Mouse (Mus musculus) intestine, embryonic 15.5 days (tissue): ENCODE data around the gene Msmb. TPM values are rescaled to one million over a fixed set of nuclear protein-coding genes. Genes with fewer than 3 reads are reported as not detected.
"Not testable (repeated sequence)": the region's sequence is repeated elsewhere in the genome, so short reads cannot be mapped to it uniquely, and the experiment has no call there.

Experiments used
- ATAC-seq: fragments of 200-750 bp; cut with Nextera tagmentation; 2 replicates; pipeline ENCODE4 v1.8.0; 2017; ENCODE audit warnings: moderate TSS enrichment, moderate library complexity
- H3K27ac ChIP-seq: fragments of 300-500 bp; sonication (generic); 2 replicates; pipeline ENCODE4 v1.5.1; 2015; ENCODE audit warnings: mild to moderate bottlenecking, inconsistent platforms
- H3K27me3 ChIP-seq: fragments of 300-500 bp; sonication (generic); replicated peaks from 2 replicates; pipeline ENCODE4 v1.6.1; 2015; ENCODE audit warnings: inconsistent platforms
- H3K36me3 ChIP-seq: fragments of 300-500 bp; sonication (generic); 2 replicates; pipeline ENCODE4 v1.6.1; 2015; ENCODE audit warnings: inconsistent platforms
- H3K4me1 ChIP-seq: fragments of 300-500 bp; sonication (generic); replicated peaks from 2 replicates; pipeline ENCODE4 v1.6.1; 2015; ENCODE audit warnings: inconsistent platforms
- H3K4me2 ChIP-seq: fragments of 300-500 bp; sonication (generic); replicated peaks from 2 replicates; pipeline ENCODE4 v1.6.1; 2015; ENCODE audit warnings: mild to moderate bottlenecking, inconsistent platforms
- H3K4me3 ChIP-seq: fragments of 300-500 bp; sonication (generic); replicated peaks from 2 replicates; pipeline ENCODE4 v1.5.1; 2015; ENCODE audit warnings: inconsistent platforms
- H3K9ac ChIP-seq: fragments of 300-500 bp; sonication (generic); 2 replicates; pipeline ENCODE4 v1.6.1; 2015; ENCODE audit warnings: inconsistent platforms
- H3K9me3 ChIP-seq: fragments of 300-500 bp; sonication (generic); 2 replicates; pipeline ENCODE4 v1.6.1; 2016; ENCODE audit warnings: inconsistent platforms
- WGBS: fragments of 180-500 bp; shearing (Covaris S2); methylation state at CpG from one replicate; pipeline ENCODE4 v1.1.7; 2015; 5-methylcytosine and 5-hydroxymethylcytosine counted together
- polyA plus RNA-seq: library from polyadenylated mRNA; unstranded; fragments of >200 nt; fragmentation: Nextera tagmentation; extraction: Ambion mirVana; gene quantifications from 2 replicates; pipeline ENCODE4 v1.2.1, GENCODE M21; 2015

The Msmb gene
- polyA plus RNA-seq, result not detected in 2 replicates

DNA sequence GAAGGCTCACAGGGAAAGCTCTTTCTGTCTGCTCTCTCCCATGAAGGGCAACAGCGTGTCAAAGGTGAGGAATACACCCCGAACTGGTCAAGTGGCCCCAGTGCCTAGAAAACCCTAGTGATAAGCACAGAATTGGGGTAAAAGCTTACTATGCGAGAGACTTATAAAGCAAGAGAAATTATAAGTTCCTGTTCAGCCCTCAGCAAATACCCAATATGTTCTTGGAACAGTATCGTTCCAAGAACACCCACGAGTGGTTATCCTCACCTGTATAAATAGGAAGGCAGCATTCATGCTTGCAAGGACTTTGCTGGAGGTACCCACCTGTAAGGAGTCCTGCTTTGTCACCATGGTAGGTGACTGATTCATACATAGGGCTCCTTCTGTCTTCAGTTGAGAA lies at the start of gene Msmb:
TSS of gene Msmb (plus strand) at position 301 of the 400 bp plus-strand sequence.
- Histone ChIP-seq H3K9ac (no peak within 1 kb of the TSS), H3K4me2 (no peak within 1 kb of the TSS), H3K27ac (no peak within 1 kb of the TSS), H3K4me3 (no peak within 1 kb of the TSS), H3K9me3 (no peaks in the 10 kb centered on the region), H3K36me3 (no peaks in the 10 kb centered on the region), H3K4me1 (no peaks in the 10 kb centered on the region), H3K27me3 (no peaks in the 10 kb centered on the region)
- WGBS, result 86% methylated on average over 5 of the region's 5 CpGs
- no peak for ATAC-seq

DNA sequence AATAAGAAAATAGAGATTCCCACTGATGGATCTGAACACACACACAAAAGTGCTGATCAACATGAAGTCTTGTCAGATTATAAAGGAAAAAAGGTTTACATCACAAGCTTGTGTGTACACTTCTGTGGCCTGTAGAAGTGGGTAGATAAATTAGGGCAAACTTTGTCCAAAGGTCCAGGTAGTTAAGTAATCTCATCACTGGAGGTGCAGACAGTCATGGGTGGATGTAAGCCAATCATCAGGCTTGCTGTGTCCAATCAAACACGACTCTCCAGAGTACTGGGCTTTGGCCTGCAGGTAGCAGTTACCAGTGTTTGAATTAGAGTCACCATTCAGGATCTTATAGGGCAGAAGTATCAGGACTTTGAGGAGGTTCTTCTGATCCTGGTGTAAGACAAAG lies 48.8 kb upstream of the Msmb start:
- Histone ChIP-seq H3K27ac (no peak overlapping the region), H3K36me3 (peaks cover 18% of the 10 kb centered on the region), H3K27me3 (no peaks in the 10 kb centered on the region), H3K4me2 (no peak overlapping the region), H3K4me3 (no peak overlapping the region), H3K4me1 (0 out of 2 replicates have a peak, but pooled peaks cover 2% of the 10 kb centered on the region), H3K9me3 (no peaks in the 10 kb centered on the region), H3K9ac (no peak overlapping the region)
- WGBS, result 62% methylated on average over 1 of the region's 1 CpGs
- no peak for ATAC-seq

DNA sequence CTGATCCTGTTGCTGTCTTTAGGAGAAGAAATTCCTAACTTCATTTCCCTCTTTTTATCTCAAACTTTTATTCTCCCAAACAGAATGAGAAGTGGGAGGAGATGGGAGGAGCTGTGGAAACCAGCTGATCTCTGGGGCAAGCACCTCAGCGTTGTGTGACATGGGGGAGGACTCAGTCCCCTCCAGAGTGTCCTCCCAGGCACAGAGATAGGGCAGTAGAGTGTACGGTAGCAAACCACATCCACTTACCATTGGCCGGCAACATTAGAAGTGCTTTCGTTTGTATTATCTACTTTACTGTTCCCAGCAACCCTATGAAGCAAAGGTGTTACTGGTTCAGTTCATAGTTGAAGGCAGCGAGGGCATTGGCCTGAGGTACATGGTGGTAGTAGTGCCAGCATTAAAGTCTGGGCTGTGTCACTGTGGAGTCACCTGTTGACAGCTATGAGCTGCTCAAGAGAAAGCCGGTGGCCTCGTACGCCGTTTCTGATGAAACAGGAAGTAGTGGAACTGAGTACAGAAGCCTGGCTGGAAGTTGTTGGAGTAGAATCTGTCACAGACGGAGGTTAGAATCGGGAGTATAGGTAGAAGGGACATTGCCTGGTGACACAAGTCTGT lies 48.2 kb upstream of the Msmb start:
- ATAC-seq, result no peak
- Histone ChIP-seq H3K4me3 (no peak overlapping the region), H3K4me2 (no peak overlapping the region), H3K9me3 (no peaks in the 10 kb centered on the region), H3K27me3 (no peaks in the 10 kb centered on the region), H3K4me1 (0 out of 2 replicates have a peak, but pooled peaks cover 2% of the 10 kb centered on the region), H3K36me3 (peaks cover 20% of the 10 kb centered on the region), H3K9ac (no peak overlapping the region), H3K27ac (no peak overlapping the region)
- WGBS, result 85% methylated on average over 11 of the region's 11 CpGs

DNA sequence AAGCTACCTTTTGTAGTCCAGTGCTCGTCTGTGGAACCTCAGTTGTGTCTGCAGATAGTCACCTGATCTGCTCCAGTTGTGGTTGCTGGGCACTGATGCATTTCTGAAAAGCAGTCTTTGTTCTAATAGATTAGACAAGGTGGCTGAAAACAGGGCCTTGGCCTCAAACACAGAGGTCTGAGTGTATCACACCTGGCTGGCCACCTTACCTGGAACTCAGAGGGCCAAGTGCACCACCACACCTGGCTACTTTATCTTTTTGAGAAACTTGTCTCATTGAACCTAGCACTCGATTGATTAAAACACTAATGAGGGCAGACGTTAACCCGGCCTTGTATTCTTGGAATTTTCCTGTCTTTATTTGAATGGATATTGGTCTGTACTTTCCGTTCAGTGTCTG lies 46.2 kb upstream of the Msmb start:
- ATAC-seq, result no peak
- peaks cover 34% of the 10 kb centered on the region for H3K36me3 ChIP-seq

DNA sequence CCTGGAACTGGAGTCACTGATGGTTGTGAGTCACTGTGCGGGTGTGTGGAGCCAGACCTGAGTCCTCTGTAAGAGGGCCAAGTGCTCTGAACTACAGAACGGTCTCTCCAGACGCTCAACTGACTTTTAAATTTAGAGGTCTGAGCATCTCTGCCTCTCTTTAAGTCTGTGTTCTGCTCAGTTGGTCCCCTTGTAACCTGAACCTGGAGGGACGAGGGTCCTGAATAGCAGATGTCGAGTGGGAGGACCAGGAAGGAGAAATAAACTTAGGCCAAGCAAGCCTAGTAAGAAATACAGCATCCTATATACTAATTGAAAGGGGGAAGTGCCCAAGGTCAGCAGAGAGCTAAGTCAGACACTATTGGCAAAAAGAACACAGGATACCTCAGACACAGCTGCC lies 45.1 kb upstream of the Msmb start:
- H3K9me3 ChIP-seq, result no peaks in the 10 kb centered on the region
- H3K27me3 ChIP-seq, result no peaks in the 10 kb centered on the region
- no peak overlapping the region for H3K9ac ChIP-seq
- H3K4me2 ChIP-seq, result no peak overlapping the region
- WGBS, result 83% methylated on average over 5 of the region's 5 CpGs
- no peak overlapping the region for H3K27ac ChIP-seq
- H3K36me3 ChIP-seq, result peaks cover 34% of the 10 kb centered on the region
- no peak overlapping the region for H3K4me3 ChIP-seq
- ATAC-seq, result no peak
- H3K4me1 ChIP-seq, result no peaks in the 10 kb centered on the region

More for the DNA sequence above, 46.2 kb upstream of the Msmb start:
- WGBS, result 85% methylated on average over 5 of the region's 5 CpGs
- Histone ChIP-seq H3K9me3 (no peaks in the 10 kb centered on the region), H3K27ac (no peak overlapping the region), H3K4me3 (no peak overlapping the region), H3K4me2 (no peak overlapping the region), H3K9ac (no peak overlapping the region), H3K4me1 (0 out of 2 replicates have a peak, but pooled peaks cover 2% of the 10 kb centered on the region), H3K27me3 (no peaks in the 10 kb centered on the region)

DNA sequence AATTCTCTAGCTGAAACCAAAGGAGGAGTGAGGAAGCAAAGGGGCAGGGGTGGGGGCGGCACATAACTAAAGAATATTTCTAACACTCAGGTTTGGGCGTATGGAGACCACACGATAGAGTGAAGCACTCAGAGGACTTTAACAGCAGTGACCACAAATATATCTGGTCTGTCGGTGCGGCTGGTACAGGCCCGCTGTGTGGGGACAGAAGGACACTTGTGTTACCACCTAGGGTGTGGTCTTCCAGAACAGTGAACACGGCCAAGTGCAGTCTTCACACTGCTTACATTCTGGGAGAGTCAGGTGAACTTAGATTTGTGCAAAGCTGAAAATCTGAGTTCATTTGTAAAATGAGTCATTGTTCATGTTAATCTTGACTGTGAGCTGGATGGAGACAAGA lies 44.1 kb upstream of the Msmb start:
- WGBS, result 94% methylated on average over 7 of the region's 7 CpGs
- Histone ChIP-seq H3K27ac (no peak overlapping the region), H3K9me3 (no peaks in the 10 kb centered on the region), H3K4me3 (no peak overlapping the region), H3K4me2 (no peak overlapping the region), H3K27me3 (no peaks in the 10 kb centered on the region), H3K4me1 (no peaks in the 10 kb centered on the region), H3K9ac (no peak overlapping the region), H3K36me3 (peaks cover 34% of the 10 kb centered on the region)
- no peak for ATAC-seq

DNA sequence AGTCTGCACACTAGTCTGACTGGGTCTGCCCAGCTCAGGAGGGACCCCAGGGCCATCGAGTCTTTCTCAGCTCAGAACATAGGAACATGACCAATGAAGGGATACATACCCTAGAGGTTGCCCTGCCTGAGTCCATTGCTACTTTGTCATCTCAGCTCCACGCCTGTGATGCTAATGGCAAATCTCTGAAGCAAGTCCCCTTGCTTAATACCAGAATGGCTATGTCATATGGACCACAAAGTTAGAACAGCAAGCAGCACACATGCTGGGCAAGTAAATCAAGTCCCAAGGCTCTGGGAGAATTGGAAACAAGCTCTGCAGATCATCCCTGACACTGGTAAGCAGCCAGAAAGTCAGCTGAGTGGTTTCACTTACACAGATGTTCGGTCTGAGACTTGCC lies 42.9 kb upstream of the Msmb start:
- H3K9ac ChIP-seq, result no peak overlapping the region
- H3K36me3 ChIP-seq, result peaks cover 33% of the 10 kb centered on the region
- WGBS, result 96% methylated on average over 3 of the region's 3 CpGs
- H3K4me1 ChIP-seq, result no peaks in the 10 kb centered on the region
- no peak for ATAC-seq
- H3K27ac ChIP-seq, result no peak overlapping the region
- H3K9me3 ChIP-seq, result no peaks in the 10 kb centered on the region
- H3K4me3 ChIP-seq, result no peak overlapping the region
- no peaks in the 10 kb centered on the region for H3K27me3 ChIP-seq
- no peak overlapping the region for H3K4me2 ChIP-seq

DNA sequence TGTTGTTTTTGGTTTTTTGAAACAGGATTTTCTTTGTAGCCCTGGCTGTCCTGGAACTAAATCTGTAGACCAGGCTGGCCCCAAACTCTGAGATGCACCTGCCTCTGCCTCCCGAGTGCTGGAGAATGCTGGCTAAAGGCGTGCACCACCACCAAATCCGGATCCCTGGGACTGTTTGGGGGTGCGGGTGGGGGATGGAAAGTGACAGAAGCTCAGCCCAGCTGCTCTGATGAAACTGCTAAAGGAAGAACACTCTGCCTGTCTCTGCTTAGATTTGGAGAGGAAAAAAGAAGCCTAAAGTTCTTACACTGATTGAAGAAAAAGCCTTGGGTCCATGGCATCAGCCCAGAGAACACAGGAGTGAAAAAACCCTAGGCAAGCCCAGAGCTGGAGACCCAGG lies 38.3 kb upstream of the Msmb start:
- H3K9ac ChIP-seq, result no peak overlapping the region
- WGBS, result 82% methylated on average over 4 of the region's 4 CpGs
- no peaks in the 10 kb centered on the region for H3K27me3 ChIP-seq
- H3K4me2 ChIP-seq, result no peak overlapping the region
- ATAC-seq, result no peak
- H3K4me1 ChIP-seq, result no peaks in the 10 kb centered on the region
- H3K4me3 ChIP-seq, result no peak overlapping the region
- H3K9me3 ChIP-seq, result no peaks in the 10 kb centered on the region
- H3K27ac ChIP-seq, result no peak overlapping the region
- peaks cover 18% of the 10 kb centered on the region for H3K36me3 ChIP-seq

DNA sequence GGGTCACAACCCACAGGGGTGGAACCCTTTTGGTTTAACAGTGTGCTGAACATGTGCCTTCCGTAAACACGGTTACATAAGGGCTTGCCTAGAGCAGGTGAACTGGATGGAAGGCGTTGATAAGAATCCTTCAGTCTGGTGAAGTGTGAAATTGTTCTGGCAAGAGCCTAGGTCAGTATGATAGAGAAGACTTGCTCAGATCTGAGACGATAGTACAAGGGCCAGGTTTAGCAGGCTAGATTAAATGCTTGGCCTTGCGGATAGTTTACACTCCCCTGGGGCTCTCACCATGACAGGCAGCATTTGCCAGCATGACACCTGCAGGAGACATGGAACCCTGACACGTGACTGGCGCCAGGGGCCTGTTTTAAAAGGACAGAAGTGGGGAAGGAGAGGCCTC lies 36.2 kb upstream of the Msmb start:
- 57% methylated on average over 7 of the region's 7 CpGs for WGBS
- Histone ChIP-seq H3K9me3 (no peaks in the 10 kb centered on the region), H3K36me3 (0 out of 2 replicates have a peak, but pooled peaks cover 4% of the 10 kb centered on the region), H3K9ac (no peak overlapping the region), H3K4me2 (no peak overlapping the region), H3K4me1 (no peaks in the 10 kb centered on the region), H3K4me3 (no peak overlapping the region), H3K27ac (no peak overlapping the region), H3K27me3 (no peaks in the 10 kb centered on the region)
- no peak for ATAC-seq

DNA sequence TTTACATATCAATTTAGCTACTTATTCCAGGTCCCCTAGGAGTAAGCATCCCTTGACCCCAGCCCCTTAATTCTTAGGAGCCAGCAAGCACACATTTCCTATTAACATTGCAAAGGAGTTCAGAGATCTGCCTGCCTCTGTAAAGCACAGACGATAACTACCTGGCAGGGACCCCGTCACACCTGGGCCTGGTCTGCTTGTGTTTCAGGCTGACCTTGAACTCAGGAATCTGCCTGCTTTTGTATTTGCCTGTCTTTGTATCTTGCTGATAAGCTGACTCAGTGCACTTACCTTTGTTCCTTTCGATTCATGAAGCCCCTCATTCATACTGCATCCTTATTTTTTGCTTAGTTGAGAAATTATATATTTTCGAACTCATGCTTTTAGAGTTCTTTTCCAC lies 34.9 kb upstream of the Msmb start:
- Histone ChIP-seq H3K4me3 (no peak overlapping the region), H3K27ac (no peak overlapping the region), H3K9me3 (no peaks in the 10 kb centered on the region), H3K27me3 (no peaks in the 10 kb centered on the region), H3K9ac (no peak overlapping the region), H3K4me1 (no peaks in the 10 kb centered on the region), H3K4me2 (no peak overlapping the region), H3K36me3 (0 out of 2 replicates have a peak, but pooled peaks cover 4% of the 10 kb centered on the region)
- WGBS, result 85% methylated on average over 4 of the region's 4 CpGs
- no peak for ATAC-seq

DNA sequence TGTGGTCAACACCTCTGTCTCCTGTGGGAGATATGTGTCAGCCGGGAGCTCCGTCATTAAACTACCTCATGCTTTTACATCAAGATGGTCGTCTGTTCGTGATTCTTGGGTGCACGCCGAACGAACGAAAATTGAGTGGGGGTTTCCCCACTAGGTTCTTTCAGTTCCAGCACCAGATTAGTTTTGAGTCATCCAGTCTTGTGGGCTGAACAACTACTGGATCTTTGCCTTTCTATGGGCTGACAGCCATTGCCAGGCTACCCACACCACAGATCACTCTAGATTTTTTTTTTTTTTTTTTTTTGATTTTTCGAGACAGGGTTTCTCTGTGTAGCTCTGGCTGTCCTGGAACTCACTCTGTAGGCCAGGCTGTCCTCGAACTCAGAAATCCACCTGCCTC lies 29.7 kb upstream of the Msmb start:
- WGBS, result 92% methylated on average over 10 of the region's 10 CpGs
- not testable (repeated sequence) for H3K4me1 ChIP-seq, H3K27me3 ChIP-seq, H3K9me3 ChIP-seq, ATAC-seq, H3K27ac ChIP-seq, H3K4me2 ChIP-seq, H3K4me3 ChIP-seq, H3K36me3 ChIP-seq, H3K9ac ChIP-seq

DNA sequence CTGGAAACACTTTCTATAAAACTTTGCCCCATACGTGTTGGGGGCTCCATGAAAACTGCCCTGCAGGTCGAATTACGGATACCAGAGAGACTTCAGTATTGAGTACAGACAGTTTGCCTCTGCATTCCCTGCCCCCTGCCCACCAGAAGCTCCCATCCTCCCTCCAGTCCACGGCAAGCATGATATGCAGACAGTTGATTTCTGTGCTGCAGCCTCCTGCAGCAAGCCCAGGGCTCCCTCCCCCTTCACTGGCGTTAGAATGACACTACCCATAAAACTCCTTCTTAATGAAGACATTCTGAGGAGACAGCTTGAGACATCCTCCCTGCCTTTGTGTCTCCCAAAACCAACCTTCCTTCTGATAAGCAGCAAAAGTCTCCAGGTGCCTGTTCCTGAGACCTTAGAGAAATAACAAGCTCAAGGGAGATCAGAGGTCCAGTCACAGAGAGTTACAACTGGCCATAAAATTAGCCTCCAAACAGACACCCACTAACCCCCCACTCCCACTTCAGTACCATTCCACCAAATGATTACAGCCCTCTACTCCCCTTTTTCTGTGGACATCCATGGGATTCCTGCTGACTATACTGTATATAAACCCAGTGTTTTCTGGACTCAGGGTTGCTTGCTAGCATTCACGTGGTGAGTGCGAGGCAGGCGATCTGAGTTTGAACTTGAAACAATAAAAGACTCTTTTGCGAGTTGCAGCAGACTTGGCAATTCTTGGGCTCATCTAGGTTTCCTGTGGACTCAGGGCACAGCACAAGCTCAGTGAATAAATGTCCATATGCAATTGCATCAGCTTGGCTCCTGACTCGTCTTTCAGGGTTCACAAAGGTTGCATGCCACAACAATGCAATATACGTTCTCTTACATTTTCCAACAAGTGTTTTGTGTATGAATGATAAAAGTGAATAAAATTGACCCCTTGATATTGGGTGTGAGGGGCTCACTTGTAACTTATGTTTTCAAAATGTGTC lies 20.6 kb upstream of the Msmb start:
- 63% methylated on average over 11 of the region's 11 CpGs for WGBS
- Histone ChIP-seq H3K27me3 (no peaks in the 10 kb centered on the region), H3K4me3 (no peak overlapping the region), H3K27ac (no peak overlapping the region), H3K9me3 (no peaks in the 10 kb centered on the region), H3K4me2 (no peak overlapping the region), H3K4me1 (no peaks in the 10 kb centered on the region), H3K36me3 (no peaks in the 10 kb centered on the region), H3K9ac (no peak overlapping the region)
- ATAC-seq, result no peak
